Mouse (Mus musculus) heart, postnatal 10 days (tissue): ENCODE data around the gene Sergef. TPM values are rescaled to one million over a fixed set of nuclear protein-coding genes. Genes with fewer than 3 reads are reported as not detected.

Experiments used
- DNase-seq, 2 experiments: peaks; one replicate each; pipeline ENCODE4 v3.0.0; 2021
- intact Hi-C: fragments of 180-260 bp; cut with DNase I; formaldehyde crosslinking; loops from one replicate; pipeline ENCODE4 v1.15.1; 2025
- total RNA-seq, 2 experiments: library from RNA; stranded (reverse); gene quantifications; 2 replicates each; pipeline ENCODE4 v1.2.3; 2021

Gene Sergef
- total RNA-seq, 2 experiments from 2014 or later = 5.6 to 6.5 TPM

DNA sequence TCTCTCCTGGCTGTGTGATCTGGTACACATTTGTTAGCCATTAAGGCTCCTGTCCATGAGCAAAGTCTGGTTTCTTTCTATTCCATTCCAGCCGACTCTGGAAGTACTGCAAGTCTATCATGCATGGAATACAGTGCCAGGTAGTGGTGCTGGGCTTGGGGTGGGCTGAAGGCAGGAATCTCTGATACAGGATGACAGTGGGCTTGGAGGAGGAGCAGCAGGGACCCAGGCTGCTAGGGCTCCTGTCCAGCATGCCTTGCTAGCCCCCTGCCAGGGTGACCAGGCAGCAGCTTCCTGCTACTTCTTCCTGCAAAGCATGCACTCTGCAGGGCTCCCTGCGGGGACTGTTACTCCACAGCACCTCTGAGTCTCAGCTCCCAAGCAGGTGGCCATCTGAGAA is 128.8 kb downstream of the Sergef start:
- intact Hi-C loops = no loop called here

DNA sequence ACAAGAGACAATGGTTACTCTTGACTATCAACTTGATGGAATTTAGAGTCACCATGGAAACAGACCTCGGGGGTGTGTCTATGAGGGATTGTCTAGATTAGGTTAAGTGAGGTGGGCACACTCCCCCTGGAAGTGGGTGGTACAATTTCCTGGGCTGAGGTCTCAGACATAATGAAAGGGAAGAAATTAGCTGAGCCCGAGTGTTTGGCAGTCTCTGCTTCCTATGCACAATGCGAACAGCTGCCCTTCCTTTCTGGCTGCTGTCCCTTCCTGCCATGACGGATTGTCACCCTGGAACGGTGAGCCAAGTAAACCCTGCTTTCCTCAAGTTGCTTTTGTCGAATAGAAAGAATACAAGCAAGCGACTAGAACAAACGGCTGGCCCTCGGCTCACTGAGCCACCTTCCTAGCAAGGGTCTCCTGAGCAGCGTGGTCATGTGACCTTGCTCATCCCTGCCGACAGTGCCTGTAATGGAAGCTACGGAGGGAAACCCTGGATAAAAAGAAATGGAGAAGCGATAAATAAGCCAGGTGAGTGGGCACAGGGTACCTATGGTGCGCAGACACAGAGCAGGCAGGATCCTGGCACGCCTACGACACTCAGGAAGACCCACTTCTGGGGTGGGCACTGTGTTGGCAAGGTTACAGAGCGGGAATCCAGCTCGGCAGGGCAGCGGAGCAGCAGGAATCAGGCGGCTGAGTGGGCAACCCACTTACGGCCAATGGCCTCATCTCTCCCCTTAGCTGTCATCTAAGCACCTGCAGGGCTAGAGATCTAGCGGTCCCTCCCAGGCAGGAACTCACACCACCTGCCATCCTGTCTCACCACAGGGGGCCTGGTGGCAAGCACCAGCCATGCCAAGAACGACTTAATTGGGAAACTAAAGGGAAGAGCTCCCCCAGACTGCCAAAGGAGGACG is 130.0 kb downstream of the Sergef start:
- peak in 1 of 2 experiments; percentile 15 for DNase-seq
- intact Hi-C loops = no loop called here

More for the DNA sequence above, 128.8 kb downstream of the Sergef start:
- no peak for DNase-seq

DNA sequence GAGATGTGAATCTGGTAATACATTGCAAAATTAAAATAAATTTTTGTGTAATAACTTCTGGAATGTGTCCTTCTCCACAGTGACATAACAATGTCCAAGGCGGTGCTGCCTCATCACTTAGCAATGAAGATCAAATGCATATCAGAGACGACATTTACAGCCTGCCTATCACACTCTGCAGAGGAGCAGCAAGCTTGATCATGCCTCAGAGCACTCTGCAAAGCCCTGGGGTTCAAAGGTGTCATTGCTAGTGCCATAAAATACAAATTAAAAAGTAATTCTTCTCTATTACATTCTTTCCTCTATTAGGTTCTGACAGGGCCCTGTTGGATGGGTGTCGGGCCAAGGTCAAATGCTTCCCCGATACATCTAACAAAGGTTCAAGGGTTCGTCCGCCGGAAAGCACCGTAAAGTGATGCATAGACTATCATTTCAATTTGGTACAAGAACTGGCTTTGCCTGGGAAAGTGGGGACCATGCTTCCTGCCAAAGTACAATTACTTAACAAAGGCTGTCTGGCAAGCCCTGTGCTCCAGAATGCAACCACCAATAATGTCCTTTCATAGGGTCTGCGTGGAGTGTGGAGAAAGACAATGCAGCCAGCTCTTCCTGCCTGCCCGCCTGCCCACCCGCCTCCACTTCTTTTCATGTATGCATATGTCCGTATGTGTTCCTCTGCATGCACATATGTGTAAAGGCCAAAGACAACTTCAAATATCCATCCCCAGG is 130.9 kb downstream of the Sergef start:
- intact Hi-C loops = no loop called here
- no peak for DNase-seq

DNA sequence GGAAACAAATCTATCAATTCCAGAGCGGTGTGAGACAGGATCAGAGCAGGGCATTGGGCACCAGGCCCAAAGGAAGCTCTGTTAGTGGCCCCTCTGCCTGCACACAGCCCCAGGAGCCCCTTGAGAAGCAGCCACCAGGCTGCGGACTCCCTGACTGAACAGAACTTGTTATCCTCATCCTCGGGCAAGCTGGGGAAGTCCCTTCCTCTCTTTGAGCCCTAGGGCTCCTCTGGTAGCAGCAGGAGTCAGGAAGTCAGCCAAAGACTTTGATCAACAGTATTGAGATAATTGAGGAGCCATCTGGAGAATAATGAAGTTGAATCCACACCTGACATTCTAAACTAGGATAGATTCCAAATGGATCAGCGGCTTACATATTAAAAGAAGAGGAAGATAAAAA is 135.4 kb downstream of the Sergef start:
- DNase-seq = no peak
- intact Hi-C loops = no loop called here

DNA sequence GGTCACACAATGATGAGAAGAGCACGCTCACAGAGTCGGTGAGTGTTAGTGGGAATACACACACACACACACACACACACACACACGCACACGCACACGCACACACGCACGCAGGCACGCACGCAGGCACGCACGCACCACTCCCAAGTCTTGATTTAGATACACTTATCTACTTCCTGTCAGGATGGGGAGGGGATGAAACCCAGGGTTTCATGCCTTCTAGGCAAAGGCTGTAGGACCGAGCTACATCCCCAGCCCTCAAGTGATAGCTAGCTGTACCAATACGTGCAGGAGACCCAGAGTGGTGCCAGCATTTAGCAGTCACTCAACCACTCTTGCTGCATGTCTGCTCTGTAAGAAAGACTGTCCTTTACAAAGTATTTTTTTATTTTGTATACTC is 137.0 kb downstream of the Sergef start:
- no peak for DNase-seq
- intact Hi-C loops = no loop called here

DNA sequence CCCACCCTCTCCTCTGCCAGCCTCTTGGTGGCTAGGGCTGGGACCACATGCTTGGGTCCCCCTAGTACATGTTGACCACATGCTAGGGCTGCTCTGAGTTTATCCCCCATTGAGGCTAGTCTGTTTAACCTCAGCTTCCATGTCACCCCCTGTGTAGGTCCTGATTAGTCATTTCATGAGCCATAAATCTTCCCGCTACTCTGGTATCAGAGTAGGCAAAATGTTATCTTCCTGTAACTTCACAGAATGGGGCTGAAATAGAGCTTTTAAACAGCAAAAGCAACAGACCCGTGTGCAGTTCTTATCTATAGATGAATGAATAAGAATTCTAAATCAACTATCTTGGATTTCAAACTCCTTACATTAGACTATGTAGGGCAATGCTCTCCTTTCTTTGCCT is 138.1 kb downstream of the Sergef start:
- intact Hi-C loops = no loop called here
- no peak for DNase-seq

DNA sequence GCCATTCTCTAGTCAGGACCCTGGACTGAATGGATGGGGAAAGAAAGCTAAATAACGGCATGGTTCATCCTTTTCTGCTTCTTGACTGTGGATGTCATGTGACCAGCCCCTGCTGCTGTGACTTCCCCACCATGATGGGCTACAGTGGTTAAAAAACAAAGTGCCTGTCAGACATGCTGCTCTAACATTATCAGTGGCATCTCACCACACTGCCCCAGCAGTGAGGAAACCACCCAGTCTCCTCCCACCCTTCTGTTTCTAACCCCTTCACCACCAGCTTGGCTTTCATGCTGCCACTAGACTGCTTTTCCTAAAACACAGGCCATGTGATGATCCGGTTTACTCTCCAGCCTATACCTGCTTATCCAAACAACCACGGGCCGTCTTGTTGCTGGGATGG is 140.0 kb downstream of the Sergef start:
- DNase-seq = no peak
- intact Hi-C loops = no loop called here

DNA sequence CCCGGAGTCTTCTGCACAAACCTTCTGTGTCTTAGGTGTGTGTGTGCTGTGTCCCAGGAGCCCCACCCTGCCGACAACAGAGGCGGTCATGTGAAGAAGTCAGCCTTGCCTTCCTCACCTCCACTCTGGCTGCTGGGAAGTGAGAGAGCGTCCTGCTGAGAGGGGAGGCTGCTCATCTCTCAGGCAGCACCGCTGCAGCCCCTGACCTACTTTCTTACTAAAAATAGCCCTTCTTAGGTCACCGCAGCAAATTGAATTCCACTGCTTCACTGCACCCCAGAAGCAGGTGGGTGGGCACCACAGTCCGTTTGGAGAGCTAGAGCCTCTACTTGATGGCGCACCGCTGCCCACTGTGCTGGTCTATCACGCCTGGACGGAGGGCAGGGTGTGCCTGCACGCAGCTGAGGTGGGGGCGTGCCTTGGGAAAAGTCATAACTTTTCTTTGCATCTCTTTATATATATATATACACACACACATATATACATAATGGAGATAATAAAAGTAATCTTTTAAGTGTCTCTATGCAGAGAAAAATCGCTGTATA is 147.4 kb downstream of the Sergef start:
- DNase-seq = no peak
- intact Hi-C loops = no loop called here

DNA sequence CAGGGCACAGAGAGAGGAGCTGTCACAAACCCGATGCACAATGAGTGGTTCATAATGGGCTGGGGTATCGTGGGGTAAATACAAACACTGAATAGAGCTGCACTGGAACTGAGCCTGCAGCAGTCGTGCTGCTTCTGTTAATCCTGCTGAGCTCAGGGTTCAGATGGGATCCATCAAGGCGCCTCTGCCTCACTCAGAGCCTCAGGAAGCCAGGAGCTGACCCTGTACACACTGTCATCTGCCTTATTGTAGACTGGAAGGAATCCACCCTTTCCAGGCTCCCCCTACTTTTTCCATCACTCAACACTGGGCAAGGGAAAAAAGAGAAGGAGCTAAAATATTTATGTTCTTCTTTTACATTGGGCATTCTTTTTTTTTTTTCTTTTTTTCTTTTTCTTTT is 152.3 kb downstream of the Sergef start:
- DNase-seq = no peak
- intact Hi-C loops = no loop called here

DNA sequence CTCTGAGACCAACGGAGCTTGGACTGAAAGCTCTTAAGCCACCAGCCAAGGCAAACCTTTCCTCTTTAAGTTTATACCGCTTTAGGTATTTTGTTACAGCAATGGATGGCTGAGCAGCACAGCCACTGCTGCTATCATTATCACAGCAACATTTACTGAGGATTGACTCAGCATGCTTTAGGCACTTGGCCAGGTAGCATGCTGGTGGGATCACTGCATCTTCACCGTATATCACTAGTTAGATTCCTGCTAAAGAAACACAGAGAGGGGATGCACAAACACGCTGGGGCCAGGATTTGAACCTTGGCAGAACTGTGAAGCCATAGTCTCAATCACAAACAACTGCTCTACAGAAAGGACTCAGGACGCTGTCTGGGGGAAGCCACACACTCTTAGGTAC is 152.8 kb downstream of the Sergef start:
- intact Hi-C loops = no loop called here
- DNase-seq = no peak

DNA sequence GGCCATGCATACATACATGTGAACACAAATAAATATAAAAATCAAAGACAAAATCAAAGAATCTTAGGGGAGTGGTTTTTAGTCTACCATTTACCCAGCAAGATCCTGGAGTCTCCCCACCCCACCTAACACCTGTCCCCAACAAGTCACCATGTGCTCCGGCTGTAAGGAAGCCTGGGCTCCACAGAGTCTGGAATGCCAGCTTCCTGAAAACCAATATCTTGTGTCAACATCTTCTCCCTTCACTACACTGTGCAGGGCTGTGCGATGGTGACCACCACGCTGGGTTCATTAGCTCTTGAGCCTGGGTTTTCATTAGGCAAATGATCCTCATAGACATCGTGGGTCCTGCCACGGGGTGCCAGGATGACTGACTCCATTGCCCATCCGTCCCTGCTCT is 155.4 kb downstream of the Sergef start:
- intact Hi-C loops = no loop called here

DNA sequence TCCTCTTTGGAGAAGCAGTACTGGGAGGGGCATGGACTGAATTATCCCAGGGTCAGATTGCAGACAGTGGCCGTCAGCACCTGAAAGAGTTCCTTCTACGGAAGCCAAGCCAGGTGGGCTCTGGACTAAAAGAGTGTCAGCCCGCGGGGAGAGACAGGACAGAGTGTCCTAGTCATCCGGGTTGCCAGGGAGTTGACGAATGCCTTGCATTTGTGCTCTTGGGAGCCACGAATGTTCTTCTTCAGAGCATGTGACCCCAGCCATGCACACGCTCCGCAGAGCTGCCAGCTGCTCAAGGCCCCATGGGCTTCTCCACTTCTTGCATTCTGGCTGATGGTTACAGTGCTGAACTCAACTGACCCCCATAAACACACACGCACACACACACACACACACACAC is 156.6 kb downstream of the Sergef start:
- intact Hi-C loops = no loop called here
- peak in 1 of 2 experiments; percentile 14 for DNase-seq

More for the DNA sequence above, 155.4 kb downstream of the Sergef start:
- DNase-seq = no peak

DNA sequence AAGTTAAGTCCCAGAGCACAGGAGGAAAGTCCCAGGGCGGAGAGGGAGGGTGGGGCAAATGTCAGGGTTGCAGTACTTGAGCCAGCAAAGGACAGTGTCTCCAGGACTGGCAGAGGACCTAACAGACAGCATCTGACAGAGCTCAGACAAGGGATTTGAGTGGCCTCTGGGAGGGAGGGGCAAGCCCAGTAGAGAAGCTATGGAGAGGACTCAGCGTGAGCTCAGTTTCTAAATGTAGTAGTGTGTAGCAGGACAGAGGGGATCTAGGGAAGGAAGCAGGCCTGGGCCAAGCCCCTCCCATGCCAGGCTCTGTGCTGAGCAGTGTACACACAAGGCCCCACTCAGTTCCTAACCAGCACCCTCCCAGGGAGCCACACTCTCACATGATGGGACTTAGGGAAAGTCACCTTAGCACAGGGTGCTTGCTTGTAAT is 157.5 kb downstream of the Sergef start:
- DNase-seq = peak; percentile 67 to 77
- intact Hi-C loops = no loop called here

DNA sequence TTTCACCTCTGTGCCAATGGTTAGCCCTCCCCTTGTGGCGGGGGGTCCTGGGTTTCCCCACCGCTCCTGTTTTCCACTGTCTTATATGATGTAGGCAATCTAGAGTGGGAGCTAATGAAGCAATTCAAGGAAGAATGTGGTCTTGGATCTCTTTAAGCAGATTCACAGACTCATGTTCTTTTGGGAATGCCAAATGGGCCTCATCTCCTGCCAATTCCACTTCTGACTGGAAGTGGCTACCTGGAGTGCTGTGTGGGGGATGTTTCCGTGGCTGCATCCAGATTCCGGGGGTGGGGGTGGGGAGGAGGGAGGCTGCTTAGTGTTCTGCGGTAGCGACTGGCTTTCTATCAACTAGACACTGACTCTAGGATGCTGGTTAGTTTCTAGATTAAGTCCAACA is 159.8 kb downstream of the Sergef start:
- DNase-seq = peak in 1 of 2 experiments; percentile 17
- intact Hi-C loops = no loop called here

DNA sequence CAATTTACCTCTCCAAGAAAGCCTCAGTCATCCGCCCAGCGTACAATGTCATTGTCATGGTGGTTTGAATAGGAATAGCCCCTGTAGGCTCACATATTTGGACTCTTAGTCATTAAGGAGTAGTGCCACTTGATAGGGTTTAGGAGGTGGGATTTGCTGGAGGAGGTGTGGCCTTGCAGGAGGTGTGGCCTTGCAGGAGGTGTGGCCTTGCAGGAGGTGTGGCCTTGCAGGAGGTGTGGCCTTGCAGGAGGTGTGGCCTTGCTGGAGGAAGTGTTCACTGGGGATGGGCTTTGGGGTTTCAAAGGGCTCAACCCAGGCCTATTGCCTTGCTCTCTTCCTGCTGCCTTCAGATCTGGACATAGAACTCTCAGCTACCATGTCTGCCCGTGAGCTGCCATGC is 162.2 kb downstream of the Sergef start:
- DNase-seq = no peak
- intact Hi-C loops = no loop called here

DNA sequence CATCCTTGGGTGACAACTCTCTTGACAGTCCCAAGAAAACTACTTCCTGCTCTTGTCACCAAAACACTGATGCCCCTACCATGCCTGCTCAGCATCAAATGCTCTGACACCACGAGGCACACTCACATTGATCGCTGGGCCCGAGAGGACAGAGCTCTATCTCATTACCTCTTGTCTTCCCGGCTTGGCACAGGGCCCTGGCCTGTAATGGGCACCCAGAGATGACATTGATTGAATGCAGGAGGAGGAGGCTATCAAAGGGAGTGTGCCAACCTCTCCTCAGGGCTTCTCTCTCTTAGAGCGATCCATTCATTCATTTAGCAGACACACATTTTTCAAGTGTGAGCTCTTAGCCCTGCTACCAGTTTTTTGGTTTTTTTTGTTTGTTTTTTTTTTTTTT is 164.1 kb downstream of the Sergef start:
- intact Hi-C loops = no loop called here
- DNase-seq = no peak

DNA sequence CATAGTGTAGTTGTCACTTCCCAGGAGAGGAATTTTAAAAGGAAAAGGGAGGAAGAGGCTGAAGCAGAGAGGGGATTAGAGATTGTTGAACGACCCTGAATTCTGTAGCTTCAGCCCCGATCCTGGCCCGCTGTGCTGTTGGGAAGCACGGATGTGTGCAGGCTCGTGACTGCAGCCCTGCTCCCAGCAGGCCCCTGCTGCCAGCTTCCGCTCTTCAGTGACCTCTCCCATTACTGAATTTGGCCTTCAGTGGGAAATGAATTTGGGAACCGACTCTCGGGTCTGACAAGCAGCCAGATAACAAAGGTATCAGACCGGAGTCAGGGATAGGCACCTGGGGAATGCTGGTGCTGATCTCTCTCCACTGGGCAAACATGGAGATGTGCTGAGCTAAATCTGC is 166.5 kb downstream of the Sergef start:
- intact Hi-C loops = no loop called here
- DNase-seq = no peak

DNA sequence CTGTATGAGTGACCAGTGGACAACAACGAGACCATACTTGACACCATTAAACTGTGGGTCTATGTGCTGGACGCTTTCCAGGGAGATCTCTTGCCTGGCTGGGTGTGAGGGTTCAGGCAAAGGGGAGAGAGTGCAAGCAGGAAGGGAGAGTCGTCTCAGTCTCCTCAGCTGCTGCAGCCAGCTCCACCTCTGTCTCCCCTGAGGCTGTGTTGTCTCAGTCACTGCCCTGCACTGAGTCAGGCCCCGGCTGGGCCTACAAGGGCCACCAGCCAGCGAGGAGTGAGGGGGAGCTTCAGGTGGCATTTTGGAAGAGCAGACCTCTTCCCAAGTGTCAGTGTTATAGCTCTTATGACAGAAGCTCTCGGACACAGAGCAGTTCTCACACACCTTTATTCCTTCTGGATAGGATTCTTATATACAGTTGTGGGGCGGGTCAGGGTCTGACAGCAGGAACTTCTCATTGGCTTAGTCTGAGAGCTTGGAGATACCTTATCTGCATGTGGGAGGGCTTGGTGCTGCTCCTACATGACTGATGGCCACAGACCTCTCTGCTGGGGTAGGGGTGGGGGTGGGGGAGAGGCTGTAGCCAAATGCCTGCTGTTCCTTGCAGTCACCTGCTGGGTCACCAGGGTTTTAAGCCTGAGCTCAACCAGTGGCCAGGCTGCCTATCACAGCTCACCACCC is 168.4 kb downstream of the Sergef start:
- intact Hi-C loops = no loop called here
- no peak for DNase-seq

DNA sequence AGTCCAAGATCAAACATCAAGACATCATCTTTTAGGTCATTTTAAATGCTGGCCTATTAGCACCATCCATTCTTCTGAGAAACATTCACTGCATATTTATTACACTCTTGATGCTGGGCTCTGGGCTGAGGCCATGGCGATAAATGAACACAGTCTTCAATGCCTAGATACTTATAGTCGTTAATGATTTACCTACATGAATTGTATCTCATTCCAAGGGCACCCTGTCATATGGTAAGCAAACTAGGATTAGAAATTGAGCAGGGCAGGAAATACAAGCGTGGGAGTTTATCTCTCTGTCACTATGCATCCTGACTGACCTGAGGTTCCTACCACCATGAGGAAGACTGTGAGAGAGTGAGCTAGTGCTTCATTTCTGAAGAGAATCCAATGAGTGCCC is 170.1 kb downstream of the Sergef start:
- no peak for DNase-seq

DNA sequence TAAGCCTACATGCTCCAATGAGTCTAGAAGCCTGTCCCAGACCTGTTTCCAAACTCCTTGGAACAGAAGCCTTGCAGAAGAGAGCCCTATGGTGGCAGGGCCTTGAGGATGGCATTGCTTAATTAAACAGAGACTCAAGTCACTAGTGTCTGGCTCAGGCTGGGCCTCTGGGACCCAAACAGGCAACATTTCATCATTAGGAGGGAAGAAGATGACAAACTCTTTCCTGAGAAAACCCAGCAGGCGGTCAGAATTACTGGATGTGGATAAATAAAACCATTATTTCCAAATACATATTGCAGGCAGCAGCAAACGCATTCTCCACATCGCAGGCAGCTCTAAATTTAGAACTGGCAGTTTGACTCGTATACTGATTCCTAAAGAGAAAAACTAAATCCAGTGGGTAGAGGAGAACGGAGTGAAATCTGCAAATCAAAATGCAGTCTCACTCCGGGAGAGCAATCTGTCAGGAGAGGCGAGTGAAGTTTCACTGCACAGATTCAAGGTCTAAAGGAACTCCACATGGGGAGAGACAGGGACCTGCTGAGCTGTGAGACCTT is 173.1 kb downstream of the Sergef start:
- intact Hi-C loops = no loop called here
- no peak for DNase-seq

More for the DNA sequence above, 170.1 kb downstream of the Sergef start:
- intact Hi-C loops = no loop called here

DNA sequence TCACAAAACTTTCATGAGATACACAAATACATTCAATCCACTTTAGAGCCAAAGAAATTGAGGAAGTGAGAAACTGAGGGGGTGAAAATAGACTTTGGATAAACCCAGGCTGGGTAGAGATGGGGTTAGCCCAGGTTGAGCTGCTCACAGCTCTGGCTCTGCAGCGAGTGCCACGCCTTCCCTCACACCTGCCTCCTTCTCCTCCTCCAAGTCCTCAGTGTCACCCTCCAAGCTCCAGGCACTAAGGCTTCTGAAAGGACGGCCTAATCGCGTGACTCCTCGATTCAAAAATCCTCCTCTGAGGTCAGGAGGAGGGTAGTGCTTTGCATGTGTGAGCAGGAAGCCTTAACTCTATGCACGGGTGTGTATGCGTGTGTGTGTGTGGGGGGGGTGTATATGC is 176.5 kb downstream of the Sergef start:
- intact Hi-C loops = no loop called here
- DNase-seq = no peak
